Mouse (Mus musculus) midbrain, embryonic 15.5 days (tissue): ENCODE data around the gene C330021F23Rik. TPM values are rescaled to one million over a fixed set of nuclear protein-coding genes. Genes with fewer than 3 reads are reported as not detected.
"Not testable (repeated sequence)": the region's sequence is repeated elsewhere in the genome, so short reads cannot be mapped to it uniquely, and the experiment has no call there.

Experiments
- ATAC-seq: fragments of 200-750 bp; cut with Nextera tagmentation; replicated peaks from 2 replicates; pipeline ENCODE4 v1.8.0; 2017; ENCODE audit warnings: moderate TSS enrichment
- H3K27ac ChIP-seq: fragments of 300-500 bp; sonication (generic); 2 replicates; pipeline ENCODE4 v1.5.1; 2015; ENCODE audit warnings: mild to moderate bottlenecking, inconsistent platforms
- H3K27me3 ChIP-seq: fragments of 300-500 bp; sonication (generic); replicated peaks from 2 replicates; pipeline ENCODE4 v1.6.1; 2015; ENCODE audit warnings: inconsistent platforms
- H3K36me3 ChIP-seq: fragments of 300-500 bp; sonication (generic); replicated peaks from 2 replicates; pipeline ENCODE4 v1.6.1; 2015; ENCODE audit warnings: inconsistent platforms
- H3K4me1 ChIP-seq: fragments of 300-500 bp; sonication (generic); 2 replicates; pipeline ENCODE4 v1.6.1; 2015; ENCODE audit warnings: inconsistent platforms
- H3K4me2 ChIP-seq: fragments of 300-500 bp; sonication (generic); 2 replicates; pipeline ENCODE4 v1.6.1; 2015; ENCODE audit warnings: inconsistent platforms, mild to moderate bottlenecking, moderate library complexity
- H3K4me3 ChIP-seq: fragments of 300-500 bp; sonication (generic); 2 replicates; pipeline ENCODE4 v1.5.1; 2015; ENCODE audit warnings: mild to moderate bottlenecking, inconsistent platforms
- H3K9ac ChIP-seq: fragments of 300-500 bp; sonication (generic); 2 replicates; pipeline ENCODE4 v1.6.1; 2015; ENCODE audit warnings: mild to moderate bottlenecking, inconsistent platforms
- H3K9me3 ChIP-seq: fragments of 300-500 bp; sonication (generic); 2 replicates; pipeline ENCODE4 v1.6.1; 2016; ENCODE audit warnings: inconsistent platforms
- WGBS: fragments of 180-500 bp; shearing (Covaris S2); methylation state at CpG from one replicate; pipeline ENCODE4 v1.1.7; 2015; ENCODE audit warnings: mixed read lengths; 5-methylcytosine and 5-hydroxymethylcytosine counted together
- polyA plus RNA-seq: library from polyadenylated mRNA; unstranded; fragments of >200 nt; fragmentation: Nextera tagmentation; extraction: Ambion mirVana; gene quantifications from 2 replicates; pipeline ENCODE4 v1.2.1, GENCODE M21; 2015

C330021F23Rik gene
- polyA plus RNA-seq, 1 experiment from 2014 or later, result 0.57 TPM

DNA sequence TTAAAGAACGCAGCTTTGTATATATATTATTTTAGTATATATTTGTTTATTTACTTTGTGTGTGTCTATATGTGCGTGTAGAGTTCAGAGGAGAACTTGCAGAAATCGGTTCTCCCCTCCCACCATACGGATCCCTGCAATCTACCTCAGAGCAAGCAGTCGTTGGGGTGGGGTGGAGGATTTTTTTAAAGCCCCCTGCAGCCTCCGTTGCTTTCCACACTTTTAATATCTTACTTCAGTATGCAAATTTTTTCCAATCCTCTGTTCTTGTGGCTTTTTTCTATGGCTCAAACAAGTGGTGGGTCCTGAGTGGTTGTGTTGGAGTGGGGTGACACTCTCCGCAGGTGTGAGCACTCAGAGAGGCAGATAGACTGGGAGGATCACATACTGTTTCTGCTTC is 588 bp downstream of the C330021F23Rik start:
- no peak for ATAC-seq
- no peak overlapping the region for H3K9ac ChIP-seq
- WGBS, result 3% methylated on average over 7 of the region's 7 CpGs
- no peaks in the 10 kb centered on the region for H3K9me3 ChIP-seq
- no peak overlapping the region for H3K4me2 ChIP-seq
- no peak overlapping the region for H3K4me3 ChIP-seq
- no peaks in the 10 kb centered on the region for H3K27me3 ChIP-seq
- peaks cover 10% of the 10 kb centered on the region; the same call in 1 of the 2 replicates for H3K4me1 ChIP-seq
- no peaks in the 10 kb centered on the region for H3K36me3 ChIP-seq
- no peak overlapping the region for H3K27ac ChIP-seq

DNA sequence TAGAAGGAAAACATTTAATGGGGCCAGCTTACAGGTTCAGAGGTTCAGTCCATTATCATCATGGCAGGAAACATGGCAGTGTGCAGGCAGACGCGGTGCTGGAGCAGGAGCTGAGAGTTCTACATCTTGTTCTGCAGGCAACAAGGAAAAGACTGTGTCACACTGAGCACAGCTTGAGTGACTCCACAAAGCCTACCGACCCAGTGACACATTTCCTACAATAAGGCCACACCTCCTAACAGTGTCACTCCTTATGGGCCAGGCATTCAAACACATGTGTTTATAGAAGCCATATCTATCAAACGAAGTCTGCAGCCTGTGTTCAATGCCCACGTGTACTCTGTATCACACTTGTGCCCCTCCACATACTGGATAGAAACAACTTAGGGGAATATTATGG is 2.0 kb downstream of the C330021F23Rik start:
- no peak overlapping the region for H3K4me3 ChIP-seq
- peaks cover 10% of the 10 kb centered on the region; the same call in 1 of the 2 replicates for H3K4me1 ChIP-seq
- no peaks in the 10 kb centered on the region for H3K27me3 ChIP-seq
- no peaks in the 10 kb centered on the region for H3K9me3 ChIP-seq
- ATAC-seq, result no peak
- H3K27ac ChIP-seq, result no peak overlapping the region
- no peak overlapping the region for H3K9ac ChIP-seq
- 93% methylated on average over 5 of the region's 5 CpGs for WGBS
- no peak overlapping the region for H3K4me2 ChIP-seq
- no peaks in the 10 kb centered on the region for H3K36me3 ChIP-seq

DNA sequence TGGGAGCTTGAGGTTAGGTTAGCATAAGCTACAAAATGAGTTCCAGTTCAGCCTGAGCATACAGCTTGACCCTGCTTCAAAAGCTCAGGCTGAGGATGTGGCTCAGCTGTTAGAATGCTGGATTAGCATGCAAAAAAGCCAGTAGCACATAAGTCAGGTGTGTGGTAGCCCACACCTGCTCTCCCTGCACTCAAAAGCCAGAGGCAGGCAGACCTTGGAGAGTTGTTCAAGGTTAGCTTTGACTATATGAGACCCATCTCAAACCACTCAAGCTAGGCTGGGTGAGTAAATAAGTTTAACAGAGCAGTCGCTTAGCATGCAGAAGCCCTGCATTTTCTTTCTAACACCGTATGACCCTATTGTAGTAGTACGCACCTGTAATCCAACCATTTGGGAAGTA is 6.8 kb downstream of the C330021F23Rik start:
- ATAC-seq, result no peak
- no peaks in the 10 kb centered on the region for H3K9me3 ChIP-seq
- 93% methylated on average over 3 of the region's 3 CpGs for WGBS
- H3K4me2 ChIP-seq, result no peak overlapping the region
- no peak overlapping the region for H3K27ac ChIP-seq
- H3K4me1 ChIP-seq, result no peaks in the 10 kb centered on the region
- H3K27me3 ChIP-seq, result no peaks in the 10 kb centered on the region
- no peaks in the 10 kb centered on the region for H3K36me3 ChIP-seq
- H3K4me3 ChIP-seq, result no peak overlapping the region
- H3K9ac ChIP-seq, result no peak overlapping the region

DNA sequence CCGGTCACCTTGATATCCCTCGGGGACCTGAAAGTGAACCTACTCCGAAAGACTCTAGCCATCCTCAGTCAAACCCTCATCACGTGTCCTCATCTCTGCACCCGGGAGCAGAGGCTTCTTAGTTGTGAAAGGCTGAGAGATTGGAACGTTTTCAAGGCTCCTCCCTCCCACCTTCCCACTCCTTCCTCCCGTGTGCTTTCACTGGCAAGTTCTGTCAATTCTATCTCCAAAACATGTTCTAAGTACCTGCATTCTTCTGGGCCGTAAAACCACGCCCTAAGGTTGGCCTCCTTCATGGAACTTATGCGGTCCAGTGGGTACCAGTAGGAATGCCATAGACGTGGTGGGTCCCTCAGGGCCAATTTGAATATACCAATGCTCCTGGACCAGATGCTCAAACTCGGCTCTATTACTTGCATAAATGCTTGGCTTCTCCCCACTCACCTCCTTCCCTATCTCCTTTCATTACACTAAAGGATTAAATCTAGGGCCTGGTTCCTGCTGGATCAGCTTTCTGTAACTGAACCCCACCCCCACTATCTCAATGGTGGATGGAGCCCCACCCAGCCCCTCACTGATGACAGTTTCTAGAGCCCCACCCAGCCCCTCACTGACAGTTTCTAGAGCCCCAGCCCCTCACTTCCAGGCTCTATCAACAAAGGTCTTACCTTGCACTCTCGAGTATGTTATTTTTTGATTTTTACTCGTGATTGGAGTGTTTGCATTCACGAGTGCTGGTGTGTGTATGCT is 8.6 kb downstream of the C330021F23Rik start:
- Histone ChIP-seq H3K4me1 (no peaks in the 10 kb centered on the region), H3K27ac (no peak overlapping the region), H3K9ac (no peak overlapping the region), H3K4me2 (no peak overlapping the region), H3K9me3 (no peaks in the 10 kb centered on the region), H3K27me3 (no peaks in the 10 kb centered on the region), H3K4me3 (no peak overlapping the region), H3K36me3 (no peaks in the 10 kb centered on the region)
- 82% methylated on average over 15 of the region's 15 CpGs for WGBS
- no peak for ATAC-seq

DNA sequence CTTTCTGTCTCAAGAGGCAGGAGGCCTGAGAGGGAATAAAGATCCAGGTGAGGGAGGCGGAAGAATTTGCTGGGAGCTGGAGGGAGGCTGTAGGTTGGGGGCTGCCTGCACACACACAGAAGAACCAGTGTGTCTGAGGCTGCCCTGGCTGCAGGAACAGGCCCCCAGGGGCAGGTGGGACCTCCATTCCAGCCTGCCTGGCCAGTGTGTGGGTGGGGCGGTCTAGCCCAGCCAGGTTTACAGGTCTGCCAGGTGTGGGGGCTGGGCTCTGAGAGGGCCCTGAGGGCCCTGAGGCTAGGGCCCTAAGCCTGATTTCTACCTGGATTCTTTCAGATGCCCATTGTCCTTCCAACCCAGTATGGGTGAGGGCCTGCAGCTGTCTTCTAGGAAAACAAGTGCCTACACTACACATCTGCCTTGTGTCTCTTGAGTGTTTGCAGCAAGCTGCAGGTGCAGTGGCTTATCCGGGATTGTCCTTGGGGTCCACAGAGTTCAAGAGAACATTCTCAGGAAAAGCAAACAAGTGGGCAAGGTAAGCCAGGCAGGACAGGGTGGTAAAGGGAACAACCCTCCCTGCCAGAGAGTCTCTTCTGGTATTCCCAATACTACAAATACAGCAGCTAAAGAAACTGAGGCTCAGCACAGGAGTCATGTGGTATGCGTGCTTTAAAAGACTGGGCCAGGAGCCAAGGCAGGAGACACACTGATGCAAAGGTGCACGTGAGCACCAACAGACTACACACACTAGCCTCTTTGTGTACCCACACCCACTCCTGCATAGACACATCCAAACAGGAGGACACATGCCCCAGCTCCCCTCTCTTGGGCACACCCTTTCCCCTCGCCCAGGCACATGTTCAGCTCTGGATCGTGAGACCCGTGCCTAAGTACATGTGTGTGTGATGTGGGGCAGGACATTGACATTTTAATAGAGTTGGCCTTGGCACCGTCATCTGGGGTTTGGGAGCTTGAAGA is 11.9 kb downstream of the C330021F23Rik start:
- Histone ChIP-seq H3K27me3 (no peaks in the 10 kb centered on the region), H3K4me3 (no peak overlapping the region), H3K36me3 (no peaks in the 10 kb centered on the region), H3K9ac (no peak overlapping the region), H3K9me3 (no peaks in the 10 kb centered on the region), H3K4me1 (no peaks in the 10 kb centered on the region), H3K27ac (no peak overlapping the region), H3K4me2 (no peak overlapping the region)
- ATAC-seq, result no peak
- WGBS, result 84% methylated on average over 9 of the region's 9 CpGs

DNA sequence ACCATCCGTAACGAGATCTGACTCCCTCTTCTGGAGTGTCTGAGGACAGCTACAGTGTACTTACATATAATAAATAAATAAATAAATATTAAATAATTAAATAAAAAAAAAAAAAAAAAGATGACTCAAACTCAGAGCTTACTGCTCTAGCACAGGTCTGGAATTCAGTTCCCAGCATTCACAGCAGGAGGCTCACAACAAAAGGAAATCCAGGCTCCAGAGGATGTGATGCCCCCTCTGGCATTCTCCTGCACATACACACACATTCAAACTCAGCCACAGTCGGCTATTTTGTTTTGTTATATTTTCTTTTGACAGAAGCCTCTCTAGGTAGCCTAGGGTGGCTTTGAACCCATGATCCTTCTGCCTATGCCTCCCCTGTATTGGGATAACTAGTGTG is 14.2 kb downstream of the C330021F23Rik start:
- 81% methylated on average over 3 of the region's 3 CpGs for WGBS
- not testable (repeated sequence) for ATAC-seq, H3K4me2 ChIP-seq, H3K4me1 ChIP-seq, H3K4me3 ChIP-seq, H3K9ac ChIP-seq, H3K27me3 ChIP-seq, H3K36me3 ChIP-seq, H3K27ac ChIP-seq, H3K9me3 ChIP-seq

DNA sequence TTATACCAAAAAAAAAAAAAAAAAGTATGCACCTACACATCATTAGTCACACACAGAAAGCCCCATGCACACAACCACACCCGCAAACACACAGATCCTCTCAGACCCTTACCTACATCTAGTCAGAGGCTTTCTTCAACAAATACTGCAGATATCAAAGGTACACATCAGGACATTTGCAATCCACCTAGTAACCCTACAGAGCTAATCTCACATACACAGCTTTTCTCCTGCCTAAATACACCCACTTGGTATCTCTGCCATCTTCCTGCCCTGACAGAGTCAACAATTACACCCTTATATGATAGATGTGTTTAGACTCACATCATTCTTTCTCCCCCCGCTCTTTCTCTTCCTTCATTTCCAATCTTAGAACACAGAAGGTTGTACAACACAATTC is 18.7 kb downstream of the C330021F23Rik start:
- no peak overlapping the region for H3K9ac ChIP-seq
- peaks cover 5% of the 10 kb centered on the region; the same call in 1 of the 2 replicates for H3K4me1 ChIP-seq
- no peaks in the 10 kb centered on the region for H3K27me3 ChIP-seq
- no peaks in the 10 kb centered on the region for H3K36me3 ChIP-seq
- no peak overlapping the region for H3K4me2 ChIP-seq
- 99% methylated on average over 2 of the region's 2 CpGs for WGBS
- no peaks in the 10 kb centered on the region for H3K9me3 ChIP-seq
- ATAC-seq, result no peak
- no peak overlapping the region for H3K27ac ChIP-seq
- no peak overlapping the region for H3K4me3 ChIP-seq

DNA sequence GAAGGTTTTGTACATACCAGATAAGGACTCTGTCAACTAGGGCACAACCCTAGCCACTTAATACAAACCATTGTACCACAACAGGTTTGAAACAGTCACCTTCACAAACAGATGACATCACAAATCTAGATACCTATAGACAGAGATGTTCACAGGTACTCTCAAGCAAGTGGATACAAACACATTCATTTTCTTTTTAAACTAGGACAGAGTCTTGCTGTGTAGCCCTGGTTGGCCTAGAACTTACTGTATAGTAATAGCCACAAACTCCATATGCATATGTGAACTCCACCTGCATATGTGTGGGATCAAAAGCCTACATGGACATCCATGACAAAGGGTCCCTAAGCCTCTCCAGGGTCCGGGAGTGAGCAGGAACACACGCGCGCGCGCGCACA is 19.2 kb downstream of the C330021F23Rik start, which contains the start of gene Camsap3:
TSS of gene Camsap3 (plus strand) at position 301 of the 398 bp plus-strand sequence.
- ATAC-seq, result no peak
- Histone ChIP-seq H3K4me1 (peaks cover 8% of the 10 kb centered on the region; the same call in 1 of the 2 replicates), H3K4me2 (peak within 1 kb of the TSS; percentile 67), H3K27ac (peak within 1 kb of the TSS; percentile 91), H3K9ac (peak within 1 kb of the TSS; percentile 93), H3K36me3 (no peaks in the 10 kb centered on the region), H3K9me3 (no peaks in the 10 kb centered on the region), H3K4me3 (peak within 1 kb of the TSS; percentile 92), H3K27me3 (no peaks in the 10 kb centered on the region)
- 0% methylated on average over 7 of the region's 7 CpGs for WGBS

DNA sequence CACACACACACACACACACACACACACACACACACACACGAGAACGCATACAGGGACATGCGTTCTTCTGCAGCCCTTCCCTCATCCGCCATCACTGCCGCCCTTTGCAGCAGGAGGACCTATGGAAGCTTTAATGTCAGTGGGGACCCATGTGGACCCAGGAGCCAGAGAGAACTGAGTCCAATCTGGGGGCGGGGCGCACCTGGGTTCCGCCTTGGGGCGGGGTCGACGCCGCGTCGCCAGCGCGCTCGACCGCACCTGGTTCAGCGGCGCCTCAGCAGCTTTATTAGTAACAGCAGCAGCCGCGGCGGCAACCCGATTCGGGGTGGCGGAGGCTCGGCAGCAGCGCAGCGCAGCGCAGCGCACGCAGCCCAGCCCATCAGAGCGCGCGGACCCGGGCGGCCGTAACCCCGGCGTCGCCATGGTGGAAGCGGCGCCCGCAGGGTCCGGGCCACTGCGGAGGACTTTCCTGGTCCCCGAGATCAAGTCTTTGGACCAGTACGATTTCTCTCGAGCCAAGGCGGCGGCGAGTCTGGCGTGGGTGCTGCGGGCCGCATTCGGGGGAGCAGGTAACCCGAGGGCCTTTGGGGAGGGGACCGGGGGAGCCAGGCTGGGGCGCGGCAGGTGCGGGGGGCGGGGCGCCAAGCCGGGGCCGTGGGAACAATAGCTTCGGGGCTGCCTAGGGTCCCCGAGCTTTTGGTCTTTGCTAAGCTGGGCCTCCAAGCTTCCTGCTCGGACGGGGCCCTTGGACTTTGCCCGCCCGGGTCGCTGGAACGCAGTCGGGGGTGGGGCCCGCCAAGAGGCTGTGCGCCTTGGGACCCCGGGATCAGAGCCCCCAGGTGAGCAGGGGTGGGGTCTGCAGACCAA is 19.8 kb downstream of the C330021F23Rik start:
- Histone ChIP-seq H3K9me3 (no peaks in the 10 kb centered on the region), H3K27ac (peak overlapping the region; percentile 91), H3K36me3 (no peaks in the 10 kb centered on the region), H3K4me2 (peak overlapping the region; percentile 67), H3K4me1 (peaks cover 8% of the 10 kb centered on the region; the same call in 1 of the 2 replicates), H3K27me3 (no peaks in the 10 kb centered on the region), H3K9ac (peak overlapping the region; percentile 93), H3K4me3 (peak overlapping the region; percentile 92)
- under 1% methylated on average over 71 of the region's 77 CpGs for WGBS
- peak; percentile 89 for ATAC-seq

DNA sequence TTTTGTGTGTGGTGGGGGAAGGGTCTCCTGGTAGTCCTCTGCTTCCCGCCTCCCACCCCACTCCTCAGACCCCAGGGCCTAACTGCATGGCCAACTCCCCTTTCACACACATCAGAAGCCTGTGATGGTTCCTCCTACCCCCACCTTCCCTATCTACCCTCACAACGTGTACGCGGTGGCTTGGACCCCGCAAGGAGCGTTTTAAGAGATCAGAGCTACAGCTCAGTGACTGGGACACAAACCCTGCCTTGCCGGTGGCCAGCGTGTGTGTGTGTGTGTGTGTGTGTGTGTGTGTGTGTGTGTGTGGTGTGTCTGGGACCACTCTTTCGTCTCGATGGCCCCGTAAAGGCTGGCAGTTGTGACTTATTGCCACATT is 20.5 kb downstream of the C330021F23Rik start:
- H3K27ac ChIP-seq, result peak overlapping the region; percentile 91
- peak overlapping the region; percentile 92 for H3K4me3 ChIP-seq
- H3K4me2 ChIP-seq, result peak overlapping the region; percentile 67
- peaks cover 13% of the 10 kb centered on the region for H3K4me1 ChIP-seq
- ATAC-seq, result peak; percentile 82
- no peaks in the 10 kb centered on the region for H3K27me3 ChIP-seq
- H3K9ac ChIP-seq, result peak overlapping the region; percentile 93
- WGBS, result 0% methylated on average over 11 of the region's 11 CpGs
- H3K9me3 ChIP-seq, result no peaks in the 10 kb centered on the region
- no peaks in the 10 kb centered on the region for H3K36me3 ChIP-seq

DNA sequence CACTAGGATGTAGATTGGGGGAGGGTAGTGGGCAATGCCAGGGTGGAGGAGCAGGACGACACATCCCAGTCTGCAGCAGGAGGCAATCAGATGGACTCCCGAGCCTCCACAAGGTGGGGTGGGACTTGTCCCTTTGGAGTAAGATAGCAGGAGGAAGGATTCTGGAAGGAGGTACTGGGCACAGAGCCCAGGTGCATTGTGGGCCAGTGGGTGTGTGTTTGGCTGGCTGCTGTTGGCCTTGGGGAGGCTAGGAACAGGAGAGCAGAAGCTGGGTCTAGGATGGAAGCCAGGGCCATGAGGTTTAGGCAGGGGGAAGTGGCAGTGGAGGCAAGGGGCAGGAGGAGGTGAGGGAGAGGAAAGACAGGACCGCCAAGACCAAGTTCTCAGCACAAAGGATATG is 25.7 kb downstream of the C330021F23Rik start:
- 63% methylated on average over 3 of the region's 3 CpGs for WGBS
- H3K9me3 ChIP-seq, result no peaks in the 10 kb centered on the region
- no peak overlapping the region for H3K9ac ChIP-seq

More for the DNA sequence above, 25.7 kb downstream of the C330021F23Rik start:
- ATAC-seq, result no peak
- Histone ChIP-seq H3K4me1 (peaks cover 12% of the 10 kb centered on the region), H3K4me2 (no peak overlapping the region), H3K27ac (no peak overlapping the region), H3K27me3 (no peaks in the 10 kb centered on the region), H3K4me3 (no peak overlapping the region), H3K36me3 (peaks cover 3% of the 10 kb centered on the region)
